Mouse (Mus musculus) frontal cortex, postnatal 25 days (tissue): ENCODE measurements at regions not wholly inside any gene's neighbourhood (a gene's known extent, or its start where the extent isn't known, plus 50 kb on each side); places are given as distances from the start of the nearest gene placed in this dataset.

ENCODE experiments used
- DNase-seq, 2 experiments: peaks; one replicate each; pipeline ENCODE4 v3.0.0; 2022; ENCODE audit warnings: low spot score in 2 of 2

GRCm38 (mm10) chr14:119966666-119967065 lies 75.6 kb downstream of the Oxgr1 start:
- no peak for DNase-seq

GRCm38 (mm10) chr14:119965842-119966483 lies 76.3 kb downstream of the Oxgr1 start:
- peak in 1 of 2 experiments; percentile 5 for DNase-seq

GRCm38 (mm10) chr14:119963741-119964140 lies 78.5 kb downstream of the Oxgr1 start:
- DNase-seq, result no peak

GRCm38 (mm10) chr14:119953861-119954260 lies 88.4 kb downstream of the Oxgr1 start:
- DNase-seq, result no peak

GRCm38 (mm10) chr14:119952877-119953624 lies 89.2 kb downstream of the Oxgr1 start:
- DNase-seq, result no peak
